Mouse (Mus musculus): ENCODE measurements around the gene Proser2. TPM values are rescaled to one million over a fixed set of nuclear protein-coding genes. Genes with fewer than 3 reads are reported as not detected.
A peak's percentile ranks its signal among the peaks of the same experiment; 100 is the strongest.

The Proser2 gene
- polyA plus RNA-seq (2015; fragmentation: Nextera tagmentation; extraction: Ambion mirVana), result 5.4 and 7.2 TPM in 2 replicates

DNA sequence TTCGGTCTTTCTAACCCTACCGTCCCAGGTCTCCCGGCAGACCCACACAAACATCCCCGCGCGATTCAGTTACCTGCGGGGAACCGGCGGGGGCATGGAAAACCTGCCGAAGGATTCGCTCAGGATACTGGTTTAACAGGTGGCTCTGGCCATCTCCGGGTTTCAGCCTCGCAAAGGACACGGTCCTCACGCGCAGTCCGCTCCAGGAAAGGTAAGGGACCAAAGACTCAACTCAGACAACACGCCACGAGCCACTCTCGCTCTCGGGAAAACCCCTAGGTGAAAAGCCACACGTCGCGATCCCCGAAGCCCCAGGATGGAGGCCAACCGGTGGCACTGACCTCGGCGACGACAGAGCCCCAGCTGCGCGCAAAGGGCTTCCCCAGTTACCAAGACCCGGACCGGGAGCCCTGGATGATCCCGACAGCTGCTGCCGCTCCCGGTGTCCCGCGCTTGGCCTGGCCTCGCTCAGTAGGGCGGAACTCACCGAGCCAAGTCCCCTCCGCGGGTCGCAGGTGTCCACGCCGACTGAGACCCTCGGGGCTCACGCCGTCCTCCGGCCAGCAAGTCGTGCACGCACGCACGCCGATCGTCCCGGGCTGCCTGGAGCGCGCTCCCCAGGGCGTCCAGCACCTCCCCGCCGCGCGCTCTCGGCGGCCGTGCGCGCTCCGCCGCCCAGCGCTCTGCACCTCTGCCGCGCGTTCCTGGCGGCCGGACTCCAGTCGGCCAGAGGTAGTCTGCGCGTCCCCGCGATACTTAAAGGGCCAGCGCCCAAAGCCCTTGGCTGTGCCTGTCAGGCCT is at the start of gene Proser2:
Gene Proser2, minus strand, starts transcription at position 657 of the 801 bp plus-strand sequence.
- Histone ChIP-seq H3K9me3 (replicated peaks; ENCODE audit: control insufficient read depth, low read length, poor library complexity, severe bottlenecking) (no peaks in the 10 kb centered on the region), H3K27ac (ENCODE audit: low read length) (no peak within 1 kb of the TSS), H3K36me3 (ENCODE audit: control insufficient read depth, insufficient read depth, low read length) (no peaks in the 10 kb centered on the region), H3K27me3 (ENCODE audit: control insufficient read depth, insufficient read depth, low read depth, low read length) (peaks cover 6% of the 10 kb centered on the region), H3K9ac (ENCODE audit: low read depth, low read length) (peak within 1 kb of the TSS; percentile 73), H3K4me1 (ENCODE audit: control insufficient read depth, insufficient read depth, low read length) (peaks cover 2% of the 10 kb centered on the region; the same call in 1 of the 2 replicates), H3K4me2 (ENCODE audit: low read length) (peak within 1 kb of the TSS; percentile 90), H3K4me3 (ENCODE audit: low read depth, low read length) (peak within 1 kb of the TSS; percentile 67)
- whole genome bisulfite sequencing, result under 1% methylated on average over 83 of the region's 83 CpGs
- ATAC-seq, result peak; percentile 89

- ATAC-seq, result no peak
- no peaks in the 10 kb centered on the region for H3K27me3 ChIP-seq (ENCODE audit: control insufficient read depth, insufficient read depth, low read depth, low read length)
- H3K36me3 ChIP-seq (ENCODE audit: control insufficient read depth, insufficient read depth, low read length), result no peaks in the 10 kb centered on the region
- no peak overlapping the region for H3K4me2 ChIP-seq (ENCODE audit: low read length)
- no peaks in the 10 kb centered on the region for H3K4me1 ChIP-seq (ENCODE audit: control insufficient read depth, insufficient read depth, low read length)
- H3K9me3 ChIP-seq (replicated peaks; ENCODE audit: control insufficient read depth, low read length, poor library complexity, severe bottlenecking), result 0 out of 2 replicates have a peak, but pooled peaks cover 3% of the 10 kb centered on the region
- H3K27ac ChIP-seq (ENCODE audit: low read length), result no peak overlapping the region
- H3K9ac ChIP-seq (ENCODE audit: low read depth, low read length), result no peak overlapping the region
- 94% methylated on average over 1 of the region's 1 CpGs for WGBS
- no peak overlapping the region for H3K4me3 ChIP-seq (ENCODE audit: low read depth, low read length)
These were observed 49.7 kb upstream of the Proser2 start for GRCm38 (mm10) chr2:6179749-6180117.

DNA sequence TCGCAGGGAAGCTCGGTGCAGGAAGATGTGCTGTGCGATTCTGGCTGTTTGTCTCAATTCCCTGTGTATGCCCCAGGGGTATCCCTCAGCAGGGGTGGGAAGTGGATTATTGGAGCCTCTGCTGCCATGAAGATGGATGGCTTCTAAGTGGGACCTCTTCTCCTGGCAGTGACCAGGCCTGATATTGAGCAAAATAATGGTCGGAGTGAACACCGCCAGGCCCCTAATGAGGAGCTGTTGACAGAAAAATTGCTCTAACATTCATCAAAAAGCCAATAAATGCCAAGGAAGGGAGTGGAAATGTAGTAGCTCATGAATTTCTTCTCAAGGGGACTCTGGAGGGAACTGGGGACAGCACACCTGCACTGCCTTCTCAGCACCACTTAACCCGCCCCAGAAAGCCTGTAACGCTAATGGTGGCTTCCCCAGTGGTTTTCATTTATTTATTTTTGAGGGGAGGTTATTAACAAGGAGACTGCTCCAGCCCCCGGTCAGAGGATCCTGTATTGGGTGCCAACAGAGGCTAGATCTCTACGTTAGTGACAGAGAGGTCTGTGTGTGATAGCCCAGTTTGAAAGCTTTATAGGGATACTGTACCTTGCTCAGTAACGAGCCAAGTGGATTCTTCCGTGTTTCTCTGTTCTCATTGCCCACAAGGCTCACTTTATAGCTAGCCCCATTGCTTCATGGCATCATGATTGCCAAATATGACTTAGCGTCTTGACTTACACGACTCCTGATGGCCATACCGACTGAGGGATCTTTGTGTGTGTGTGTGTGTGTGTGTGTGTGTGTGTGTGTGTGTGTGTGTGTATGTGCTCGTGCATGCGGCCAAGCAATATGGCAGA is 49.1 kb upstream of the Proser2 start:
- Histone ChIP-seq H3K27ac (ENCODE audit: low read length) (no peak overlapping the region), H3K27me3 (ENCODE audit: control insufficient read depth, insufficient read depth, low read depth, low read length) (no peaks in the 10 kb centered on the region), H3K36me3 (ENCODE audit: control insufficient read depth, insufficient read depth, low read length) (no peaks in the 10 kb centered on the region), H3K4me1 (ENCODE audit: control insufficient read depth, insufficient read depth, low read length) (no peaks in the 10 kb centered on the region), H3K4me2 (ENCODE audit: low read length) (no peak overlapping the region), H3K4me3 (ENCODE audit: low read depth, low read length) (no peak overlapping the region), H3K9me3 (replicated peaks; ENCODE audit: control insufficient read depth, low read length, poor library complexity, severe bottlenecking) (no peaks in the 10 kb centered on the region), H3K9ac (ENCODE audit: low read depth, low read length) (no peak overlapping the region)
- ATAC-seq, result no peak
- 84% methylated on average over 16 of the region's 16 CpGs for WGBS

DNA sequence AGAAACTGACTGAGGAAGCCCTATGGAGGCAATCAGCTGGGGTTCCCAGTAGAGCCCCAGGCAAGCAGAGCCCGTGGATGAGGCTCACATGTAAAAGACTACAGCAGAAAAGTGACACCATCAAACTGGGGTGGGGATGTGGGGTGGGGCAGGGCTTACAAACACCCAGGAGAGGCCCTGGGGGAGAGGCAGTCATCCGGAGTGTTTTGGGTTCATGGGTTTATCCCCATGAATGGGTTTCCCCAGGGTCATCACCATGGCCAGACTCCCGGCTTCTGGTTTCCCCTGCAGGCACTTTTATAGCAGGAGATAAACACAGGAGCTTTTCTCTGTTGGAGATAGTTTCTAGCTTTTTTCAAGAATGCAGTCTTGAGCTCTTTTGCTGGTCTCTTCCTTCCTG is 43.0 kb upstream of the Proser2 start:
- ATAC-seq, result no peak
- no peaks in the 10 kb centered on the region for H3K27me3 ChIP-seq (ENCODE audit: control insufficient read depth, insufficient read depth, low read depth, low read length)
- H3K27ac ChIP-seq (ENCODE audit: low read length), result no peak overlapping the region
- no peaks in the 10 kb centered on the region for H3K9me3 ChIP-seq (replicated peaks; ENCODE audit: control insufficient read depth, low read length, poor library complexity, severe bottlenecking)
- no peaks in the 10 kb centered on the region for H3K36me3 ChIP-seq (ENCODE audit: control insufficient read depth, insufficient read depth, low read length)
- no peak overlapping the region for H3K9ac ChIP-seq (ENCODE audit: low read depth, low read length)
- no peak overlapping the region for H3K4me3 ChIP-seq (ENCODE audit: low read depth, low read length)
- no peaks in the 10 kb centered on the region for H3K4me1 ChIP-seq (ENCODE audit: control insufficient read depth, insufficient read depth, low read length)
- no peak overlapping the region for H3K4me2 ChIP-seq (ENCODE audit: low read length)
- 60% methylated on average over 3 of the region's 3 CpGs for WGBS

- H3K27ac ChIP-seq (ENCODE audit: low read length), result no peak overlapping the region
- ATAC-seq, result no peak
- no peak overlapping the region for H3K4me2 ChIP-seq (ENCODE audit: low read length)
- H3K27me3 ChIP-seq (ENCODE audit: control insufficient read depth, insufficient read depth, low read depth, low read length), result no peaks in the 10 kb centered on the region
- H3K9me3 ChIP-seq (replicated peaks; ENCODE audit: control insufficient read depth, low read length, poor library complexity, severe bottlenecking), result no peaks in the 10 kb centered on the region
- 94% methylated on average over 2 of the region's 2 CpGs for WGBS
- no peaks in the 10 kb centered on the region for H3K36me3 ChIP-seq (ENCODE audit: control insufficient read depth, insufficient read depth, low read length)
- H3K4me1 ChIP-seq (ENCODE audit: control insufficient read depth, insufficient read depth, low read length), result no peaks in the 10 kb centered on the region
- no peak overlapping the region for H3K9ac ChIP-seq (ENCODE audit: low read depth, low read length)
- H3K4me3 ChIP-seq (ENCODE audit: low read depth, low read length), result no peak overlapping the region
These were observed 38.5 kb upstream of the Proser2 start for GRCm38 (mm10) chr2:6168560-6168959.

- ATAC-seq, result 0 out of 2 replicates have a peak, but pooled peaks have one; percentile 39
- 34% methylated on average over 5 of the region's 5 CpGs for WGBS
These were observed 38.0 kb upstream of the Proser2 start for GRCm38 (mm10) chr2:6167843-6168558.

GRCm38 (mm10) chr2:6165771-6166170 is 35.8 kb upstream of the Proser2 start:
- ATAC-seq, result no peak
- Histone ChIP-seq H3K27me3 (ENCODE audit: control insufficient read depth, insufficient read depth, low read depth, low read length) (no peaks in the 10 kb centered on the region), H3K4me2 (ENCODE audit: low read length) (no peak overlapping the region), H3K9me3 (replicated peaks; ENCODE audit: control insufficient read depth, low read length, poor library complexity, severe bottlenecking) (no peaks in the 10 kb centered on the region), H3K36me3 (ENCODE audit: control insufficient read depth, insufficient read depth, low read length) (no peaks in the 10 kb centered on the region), H3K9ac (ENCODE audit: low read depth, low read length) (no peak overlapping the region), H3K4me1 (ENCODE audit: control insufficient read depth, insufficient read depth, low read length) (no peaks in the 10 kb centered on the region), H3K27ac (ENCODE audit: low read length) (no peak overlapping the region), H3K4me3 (ENCODE audit: low read depth, low read length) (no peak overlapping the region)
- 86% methylated on average over 6 of the region's 6 CpGs for WGBS

More at GRCm38 (mm10) chr2:6167843-6168558, 38.0 kb upstream of the Proser2 start:
- Histone ChIP-seq H3K27me3 (ENCODE audit: control insufficient read depth, insufficient read depth, low read depth, low read length) (no peaks in the 10 kb centered on the region), H3K9ac (ENCODE audit: low read depth, low read length) (no peak overlapping the region), H3K27ac (ENCODE audit: low read length) (no peak overlapping the region), H3K4me1 (ENCODE audit: control insufficient read depth, insufficient read depth, low read length) (no peaks in the 10 kb centered on the region), H3K36me3 (ENCODE audit: control insufficient read depth, insufficient read depth, low read length) (no peaks in the 10 kb centered on the region), H3K9me3 (replicated peaks; ENCODE audit: control insufficient read depth, low read length, poor library complexity, severe bottlenecking) (no peaks in the 10 kb centered on the region), H3K4me2 (ENCODE audit: low read length) (no peak overlapping the region), H3K4me3 (ENCODE audit: low read depth, low read length) (no peak overlapping the region)

DNA sequence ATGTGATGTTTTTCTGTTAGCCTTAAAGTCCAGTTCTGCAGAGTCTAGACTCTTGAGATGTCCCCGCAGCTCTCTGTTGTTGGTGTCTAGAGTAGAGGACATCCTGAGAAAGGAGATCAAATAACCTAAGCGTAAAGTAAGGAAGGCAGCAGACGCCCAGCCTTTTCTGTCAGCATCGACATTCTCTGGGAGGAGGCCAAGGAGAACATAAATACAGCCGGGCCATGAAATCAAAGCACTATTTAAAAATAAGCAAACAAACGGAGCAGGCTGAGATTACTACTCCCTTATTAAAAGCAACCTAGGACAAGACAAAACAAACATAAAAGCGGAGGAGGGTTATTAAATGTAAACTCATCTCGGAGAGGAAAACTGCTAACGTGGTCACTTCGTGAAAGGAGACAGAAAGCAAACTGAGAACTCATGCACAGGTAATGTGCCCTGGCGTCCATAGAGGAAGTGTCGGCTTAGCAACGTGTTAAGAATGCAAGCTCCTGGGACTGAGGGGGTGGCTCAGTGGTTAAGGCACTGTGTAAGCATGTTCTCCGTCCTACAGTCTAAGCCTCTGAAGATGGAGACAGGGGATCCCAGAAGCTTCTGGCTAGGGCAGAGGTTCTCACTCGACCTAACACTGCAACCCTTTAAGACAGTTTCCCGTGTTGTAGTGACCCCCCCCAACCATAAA is 34.7 kb upstream of the Proser2 start:
- H3K4me3 ChIP-seq (ENCODE audit: low read depth, low read length), result no peak overlapping the region
- 73% methylated on average over 16 of the region's 16 CpGs for WGBS
- H3K27ac ChIP-seq (ENCODE audit: low read length), result no peak overlapping the region
- H3K4me2 ChIP-seq (ENCODE audit: low read length), result no peak overlapping the region
- no peaks in the 10 kb centered on the region for H3K4me1 ChIP-seq (ENCODE audit: control insufficient read depth, insufficient read depth, low read length)
- H3K9ac ChIP-seq (ENCODE audit: low read depth, low read length), result no peak overlapping the region
- no peaks in the 10 kb centered on the region for H3K27me3 ChIP-seq (ENCODE audit: control insufficient read depth, insufficient read depth, low read depth, low read length)
- no peaks in the 10 kb centered on the region for H3K36me3 ChIP-seq (ENCODE audit: control insufficient read depth, insufficient read depth, low read length)
- ATAC-seq, result 0 out of 2 replicates have a peak, but pooled peaks have one; percentile 36
- no peaks in the 10 kb centered on the region for H3K9me3 ChIP-seq (replicated peaks; ENCODE audit: control insufficient read depth, low read length, poor library complexity, severe bottlenecking)
